Mouse (Mus musculus): ENCODE measurements around the gene Tlcd1. TPM values are rescaled to one million over a fixed set of nuclear protein-coding genes. Genes with fewer than 3 reads are reported as not detected.

The Tlcd1 gene
- polyA plus RNA-seq, 1 experiment from 2014 or later: 10.5 TPM

DNA sequence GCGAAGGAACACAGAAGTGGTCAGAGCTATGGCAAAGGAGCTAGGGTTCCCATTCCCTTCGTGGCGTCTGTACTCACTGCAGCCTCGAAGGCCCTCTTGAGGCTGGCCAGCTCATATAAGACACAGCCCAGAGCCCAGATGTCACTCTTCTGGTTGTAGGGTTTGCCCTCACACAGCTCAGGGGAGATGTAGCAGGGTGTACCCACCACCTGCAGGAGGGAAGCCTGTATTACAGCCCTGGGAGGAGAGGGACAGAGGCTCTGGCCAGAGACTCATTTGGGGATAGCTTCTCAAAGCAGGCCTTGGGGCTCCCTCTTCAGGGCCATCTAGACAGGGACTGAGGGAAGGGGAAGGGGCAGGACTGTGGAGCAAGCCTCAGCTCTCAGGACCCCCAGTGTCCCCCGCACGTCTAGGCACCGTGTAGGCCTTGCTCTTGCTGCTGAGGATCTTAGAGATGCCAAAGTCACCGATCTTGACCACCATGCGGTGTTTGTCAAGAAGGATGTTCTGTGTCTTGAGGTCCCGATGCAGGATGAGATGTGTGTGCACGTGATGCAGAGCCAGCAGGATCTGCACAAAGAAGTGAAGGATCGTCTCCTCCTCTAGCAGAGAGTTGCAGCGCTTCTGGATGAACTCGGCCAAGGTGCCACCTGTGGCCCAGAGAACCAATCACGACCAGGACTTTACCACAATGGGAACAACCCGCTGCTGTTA is 4.3 kb upstream of the Tlcd1 start:
- no peak overlapping the region for H3K27ac ChIP-seq
- H3K4me1 ChIP-seq: peaks cover 10% of the 10 kb centered on the region
- no peak overlapping the region for H3K4me2 ChIP-seq (replicated peaks)
- WGBS: 84% methylated on average over 16 of the region's 16 CpGs
- H3K36me3 ChIP-seq: no peaks in the 10 kb centered on the region
- no peak overlapping the region for H3K9ac ChIP-seq
- H3K9me3 ChIP-seq: no peaks in the 10 kb centered on the region
- no peak for ATAC-seq (ENCODE audit: low FRiP score, low read depth)
- H3K4me3 ChIP-seq: no peak overlapping the region
- no peaks in the 10 kb centered on the region for H3K27me3 ChIP-seq (replicated peaks)

GRCm38 (mm10) chr11:78172748-78173383 is 3.6 kb upstream of the Tlcd1 start:
- H3K9ac ChIP-seq: no peak overlapping the region
- H3K4me2 ChIP-seq (replicated peaks): no peak overlapping the region
- H3K27ac ChIP-seq: no peak overlapping the region
- H3K9me3 ChIP-seq: no peaks in the 10 kb centered on the region
- peaks cover 17% of the 10 kb centered on the region for H3K4me1 ChIP-seq
- 92% methylated on average over 19 of the region's 19 CpGs for WGBS
- H3K27me3 ChIP-seq (replicated peaks): no peaks in the 10 kb centered on the region
- ATAC-seq (ENCODE audit: low FRiP score, low read depth): no peak
- no peak overlapping the region for H3K4me3 ChIP-seq
- H3K36me3 ChIP-seq: no peaks in the 10 kb centered on the region

- no peak overlapping the region for H3K27ac ChIP-seq
- H3K27me3 ChIP-seq (replicated peaks): no peaks in the 10 kb centered on the region
- ATAC-seq (ENCODE audit: low FRiP score, low read depth): no peak
- H3K4me3 ChIP-seq: no peak overlapping the region
- no peak overlapping the region for H3K9ac ChIP-seq
- H3K36me3 ChIP-seq: peaks cover 1% of the 10 kb centered on the region; the same call in 1 of the 2 replicates
- peaks cover 31% of the 10 kb centered on the region for H3K4me1 ChIP-seq
- no peak overlapping the region for H3K4me2 ChIP-seq (replicated peaks)
- 91% methylated on average over 3 of the region's 3 CpGs for WGBS
- H3K9me3 ChIP-seq: no peaks in the 10 kb centered on the region
Observed at GRCm38 (mm10) chr11:78174506-78174905, 2.0 kb upstream of the Tlcd1 start.

DNA sequence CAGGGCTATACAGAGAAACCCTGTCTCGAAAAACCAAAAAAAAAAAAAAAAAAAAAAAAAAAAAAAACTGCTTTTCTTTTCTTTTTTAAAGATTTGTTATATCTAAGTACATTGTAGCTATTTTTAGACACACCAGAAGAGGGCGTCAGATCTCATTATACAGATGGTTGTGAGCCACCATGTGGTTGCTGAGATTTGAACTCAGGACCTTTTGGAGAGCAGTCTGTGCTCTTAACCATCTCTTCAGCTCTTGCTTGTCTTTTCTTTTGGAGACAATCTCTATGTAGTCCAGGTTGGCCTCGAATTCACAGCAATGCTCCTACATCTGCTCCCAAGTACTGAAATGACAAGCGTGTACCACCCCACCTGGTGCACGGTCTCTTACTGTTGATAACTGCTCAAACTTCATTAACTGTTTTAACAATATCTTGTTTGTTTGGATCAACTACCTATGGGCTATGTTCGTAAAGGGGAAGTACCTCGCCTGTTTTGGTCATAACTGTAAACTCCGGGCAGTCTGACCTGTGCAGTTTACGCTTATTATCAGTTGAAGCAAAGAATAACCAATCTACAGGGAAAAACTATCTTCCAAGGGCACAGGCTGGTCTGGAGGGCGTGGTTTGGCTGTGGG is 625 bp upstream of the Tlcd1 start:
- Histone ChIP-seq H3K27ac (no peak overlapping the region), H3K9ac (peak overlapping the region; percentile 44), H3K36me3 (peaks cover 15% of the 10 kb centered on the region), H3K4me1 (peaks cover 43% of the 10 kb centered on the region), H3K27me3 (replicated peaks) (no peaks in the 10 kb centered on the region), H3K4me2 (replicated peaks) (peak overlapping the region; percentile 91), H3K9me3 (no peaks in the 10 kb centered on the region), H3K4me3 (peak overlapping the region; percentile 54)
- no peak for ATAC-seq (ENCODE audit: low FRiP score, low read depth)
- 6% methylated on average over 9 of the region's 10 CpGs for WGBS

GRCm38 (mm10) chr11:78176905-78177331 is 407 bp downstream of the Tlcd1 start:
- Histone ChIP-seq H3K9me3 (no peaks in the 10 kb centered on the region), H3K27ac (no peak overlapping the region), H3K9ac (peak overlapping the region; percentile 44; the same call in 1 of the 2 replicates), H3K27me3 (replicated peaks) (no peaks in the 10 kb centered on the region), H3K36me3 (peaks cover 21% of the 10 kb centered on the region), H3K4me1 (peaks cover 45% of the 10 kb centered on the region), H3K4me2 (replicated peaks) (peak overlapping the region; percentile 91), H3K4me3 (peak overlapping the region; percentile 54)
- ATAC-seq (ENCODE audit: low FRiP score, low read depth): no peak
- under 1% methylated on average over 23 of the region's 23 CpGs for WGBS

DNA sequence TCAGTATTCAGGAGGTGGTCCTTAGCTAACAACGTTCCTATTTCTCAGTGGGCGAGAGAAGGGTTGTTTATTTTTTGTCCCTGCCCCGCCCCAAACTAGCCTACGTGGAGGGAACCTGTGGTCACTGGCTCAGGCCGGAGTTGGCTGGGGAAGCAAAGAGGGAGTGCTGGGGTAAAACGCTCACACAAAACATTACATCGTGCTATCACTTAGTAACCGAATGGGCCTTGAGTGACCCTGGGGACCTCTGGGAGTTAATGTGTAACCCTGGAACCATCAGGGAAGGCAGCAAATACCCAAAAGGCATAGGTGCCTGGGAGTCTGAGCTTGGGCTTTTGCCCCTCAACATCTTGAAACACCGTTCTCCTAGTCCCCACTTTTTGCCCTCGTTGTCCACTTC is 926 bp downstream of the Tlcd1 start:
- ATAC-seq (ENCODE audit: low FRiP score, low read depth): no peak; the same call in 1 of the 2 replicates
- H3K4me3 ChIP-seq: peak overlapping the region; percentile 54
- peaks cover 21% of the 10 kb centered on the region for H3K36me3 ChIP-seq
- peaks cover 50% of the 10 kb centered on the region for H3K4me1 ChIP-seq
- H3K27me3 ChIP-seq (replicated peaks): no peaks in the 10 kb centered on the region
- no peaks in the 10 kb centered on the region for H3K9me3 ChIP-seq
- WGBS: 1% methylated on average over 10 of the region's 10 CpGs
- H3K27ac ChIP-seq: no peak overlapping the region
- H3K9ac ChIP-seq: 0 out of 2 replicates have a peak overlapping the region, but pooled peaks have one; percentile 72
- peak overlapping the region; percentile 91 for H3K4me2 ChIP-seq (replicated peaks)

GRCm38 (mm10) chr11:78177903-78178858 is 1.7 kb downstream of the Tlcd1 start:
- no peaks in the 10 kb centered on the region for H3K27me3 ChIP-seq (replicated peaks)
- peak; percentile 86 for ATAC-seq (ENCODE audit: low FRiP score, low read depth)
- 1% methylated on average over 78 of the region's 84 CpGs for whole genome bisulfite sequencing
- peak overlapping the region; percentile 91 for H3K4me2 ChIP-seq (replicated peaks)
- peak overlapping the region; percentile 85 for H3K27ac ChIP-seq
- peaks cover 21% of the 10 kb centered on the region for H3K36me3 ChIP-seq
- no peaks in the 10 kb centered on the region for H3K9me3 ChIP-seq
- peak overlapping the region; percentile 72 for H3K9ac ChIP-seq
- peaks cover 52% of the 10 kb centered on the region for H3K4me1 ChIP-seq
- H3K4me3 ChIP-seq: peak overlapping the region; percentile 54

- H3K27ac ChIP-seq: peak overlapping the region; percentile 85
Observed at GRCm38 (mm10) chr11:78178859-78179437, 2.4 kb downstream of the Tlcd1 start.

DNA sequence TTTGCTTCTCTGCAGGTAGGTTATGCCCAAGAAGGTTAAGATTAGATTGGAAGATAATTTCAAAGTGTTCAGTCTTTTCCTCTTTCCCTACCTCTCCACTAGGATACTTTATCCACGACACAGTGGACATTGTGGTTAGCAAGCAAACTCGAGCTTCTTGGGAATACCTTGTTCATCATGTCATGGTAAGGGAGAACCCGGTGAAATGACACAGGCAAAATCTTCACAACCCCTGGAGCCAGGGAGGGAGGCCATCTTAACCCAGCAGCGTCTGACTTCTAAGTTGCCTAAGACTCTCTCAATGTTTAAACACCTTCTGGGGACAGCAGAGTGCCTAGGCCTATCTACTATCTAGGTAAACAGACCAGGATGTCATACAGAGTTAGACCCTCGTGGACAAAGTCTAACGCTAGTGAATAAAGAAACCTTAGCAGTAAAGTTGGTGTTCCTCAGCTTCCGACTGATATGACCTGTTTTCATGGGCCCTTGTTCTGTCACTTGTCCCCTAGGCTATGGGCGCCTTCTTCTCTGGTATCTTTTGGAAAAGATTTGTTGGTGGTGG is 3.0 kb downstream of the Tlcd1 start:
- no peaks in the 10 kb centered on the region for H3K9me3 ChIP-seq
- H3K27ac ChIP-seq: no peak overlapping the region
- H3K4me3 ChIP-seq: peak overlapping the region; percentile 54; the same call in 1 of the 2 replicates
- 31% methylated on average over 8 of the region's 8 CpGs for WGBS
- H3K4me2 ChIP-seq (replicated peaks): peak overlapping the region; percentile 91
- peak overlapping the region; percentile 72; the same call in 1 of the 2 replicates for H3K9ac ChIP-seq
- peaks cover 52% of the 10 kb centered on the region for H3K4me1 ChIP-seq
- H3K27me3 ChIP-seq (replicated peaks): no peaks in the 10 kb centered on the region
- ATAC-seq (ENCODE audit: low FRiP score, low read depth): no peak
- peaks cover 21% of the 10 kb centered on the region for H3K36me3 ChIP-seq

More at GRCm38 (mm10) chr11:78178859-78179437, 2.4 kb downstream of the Tlcd1 start:
- Histone ChIP-seq H3K27me3 (replicated peaks) (no peaks in the 10 kb centered on the region), H3K9ac (peak overlapping the region; percentile 72), H3K4me2 (replicated peaks) (peak overlapping the region; percentile 91), H3K4me3 (peak overlapping the region; percentile 54), H3K9me3 (no peaks in the 10 kb centered on the region), H3K36me3 (peaks cover 21% of the 10 kb centered on the region), H3K4me1 (peaks cover 52% of the 10 kb centered on the region)
- 1% methylated on average over 29 of the region's 29 CpGs for WGBS
- ATAC-seq (ENCODE audit: low FRiP score, low read depth): 0 out of 2 replicates have a peak, but pooled peaks have one; percentile 12

GRCm38 (mm10) chr11:78180081-78180761 is 3.7 kb downstream of the Tlcd1 start:
- peak overlapping the region; percentile 91 for H3K4me2 ChIP-seq (replicated peaks)

More at GRCm38 (mm10) chr11:78180081-78180761, 3.7 kb downstream of the Tlcd1 start:
- Histone ChIP-seq H3K27me3 (replicated peaks) (no peaks in the 10 kb centered on the region), H3K4me3 (no peak overlapping the region), H3K4me1 (peaks cover 52% of the 10 kb centered on the region), H3K9ac (no peak overlapping the region), H3K9me3 (no peaks in the 10 kb centered on the region), H3K36me3 (peaks cover 21% of the 10 kb centered on the region), H3K27ac (no peak overlapping the region)
- no peak for ATAC-seq (ENCODE audit: low FRiP score, low read depth)
- 80% methylated on average over 6 of the region's 6 CpGs for WGBS

All from neural tube, embryonic 12.5 days (tissue).